Mouse (Mus musculus) CD4-positive, CD25-positive, alpha-beta regulatory T cell (primary cell): ENCODE results near the gene Tnrc6a. TPM values are rescaled to one million over a fixed set of nuclear protein-coding genes. Genes with fewer than 3 reads are reported as not detected.

Experiments used
- polyA plus RNA-seq: library from polyadenylated mRNA; unstranded; fragments of 100-300 nt; shearing (Covaris generic); gene quantifications from one replicate; pipeline ENCODE4 v1.2.1, GENCODE M21; 2017

The Tnrc6a gene
- polyA plus RNA-seq, result 82.3 TPM

DNA sequence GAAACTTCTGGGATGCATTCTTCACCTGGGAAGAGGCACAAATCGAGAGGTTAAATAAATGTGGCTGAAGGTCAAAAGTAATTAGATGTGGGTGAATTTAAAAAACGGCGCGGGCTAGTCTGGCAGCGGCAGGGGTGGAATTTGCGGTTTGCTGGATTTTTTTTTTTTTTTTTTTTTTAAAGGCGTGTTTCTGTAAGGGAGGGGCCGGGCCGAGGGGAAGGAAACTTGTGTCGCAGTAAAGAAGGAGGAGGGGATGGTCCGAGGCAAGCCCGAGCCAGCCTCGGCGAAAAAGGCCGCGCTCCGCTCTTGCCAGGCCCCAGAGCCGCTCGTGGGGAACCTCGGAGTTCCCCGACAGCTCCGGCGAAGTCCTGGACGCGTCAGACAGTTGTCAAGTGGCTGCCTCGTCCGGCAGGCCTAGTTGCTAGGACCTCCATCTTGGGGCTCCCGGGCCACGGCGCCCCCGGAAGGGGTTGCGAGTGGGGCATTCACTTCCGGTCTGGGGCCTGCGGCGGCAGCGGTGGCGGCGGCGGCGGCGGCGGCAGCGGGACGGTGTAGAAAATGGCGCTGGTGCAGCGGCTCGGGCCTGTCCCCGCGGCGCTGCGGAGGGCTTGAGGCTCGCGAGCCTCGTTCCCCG lies at the start of gene Tnrc6a:
Gene Tnrc6a (plus strand): TSS at position 221 of the 634 bp plus-strand sequence.

GRCm38 (mm10) chr7:123214365-123215075 lies 90.8 kb downstream of the Tnrc6a start, which contains the start of gene Slc5a11:
TSS of gene Slc5a11 (plus strand) at chr7:123214780.

Other genes starting within 250 kb of the Tnrc6a start
- 48.0 TPM for gene Rbbp6, start 158.2 kb upstream of the Tnrc6a start, polyA plus RNA-seq
- gene Slc5a11, start 90.9 kb downstream of the Tnrc6a start, polyA plus RNA-seq, result 0.54 TPM
- gene Lcmt1, start 245.9 kb downstream of the Tnrc6a start, polyA plus RNA-seq, result 35.9 TPM
- gene Arhgap17, start 246.0 kb downstream of the Tnrc6a start, polyA plus RNA-seq, result 50.0 TPM